Mouse (Mus musculus) megakaryocyte, adult 5-6 weeks (primary cell): Measurements from ENCODE around the gene Pam16. TPM values are rescaled to one million over a fixed set of nuclear protein-coding genes. Genes with fewer than 3 reads are reported as not detected.

Experiments used
- ATAC-seq: 2 replicates; pipeline ENCODE4 v1.8.0; 2016; ENCODE audit warnings: mild to moderate bottlenecking, inconsistent platforms; ENCODE audit not compliant: poor library complexity, severe bottlenecking
- total RNA-seq, 2 experiments: library from RNA; stranded (forward) in 1 of 2; stranded (reverse) in 1 of 2; fragments of 153-499, 151-499 nt in 1 of 2; fragments of 221-1000, 200-1000 nt in 1 of 2; gene quantifications; 2 replicates each; pipeline versions ENCODE4 v1.2.3 to v1.2.4; 2015 to 2017

Gene Pam16
- 30.8 and 42.8 TPM in 2 replicates for total RNA-seq (2015)
- total RNA-seq (2017), result 18.1 and 24.3 TPM in 2 replicates

- peak; percentile 96 for ATAC-seq
These were observed at the start of gene Pam16 for GRCm38 (mm10) chr16:4624481-4625110. Pam16 (minus strand) TSS chr16:4624988.

GRCm38 (mm10) chr16:4674091-4674490 is 49.3 kb upstream of the Pam16 start:
- peak; percentile 87 for ATAC-seq

GRCm38 (mm10) chr16:4670317-4670716 is 45.5 kb upstream of the Pam16 start:
- ATAC-seq, result no peak

DNA sequence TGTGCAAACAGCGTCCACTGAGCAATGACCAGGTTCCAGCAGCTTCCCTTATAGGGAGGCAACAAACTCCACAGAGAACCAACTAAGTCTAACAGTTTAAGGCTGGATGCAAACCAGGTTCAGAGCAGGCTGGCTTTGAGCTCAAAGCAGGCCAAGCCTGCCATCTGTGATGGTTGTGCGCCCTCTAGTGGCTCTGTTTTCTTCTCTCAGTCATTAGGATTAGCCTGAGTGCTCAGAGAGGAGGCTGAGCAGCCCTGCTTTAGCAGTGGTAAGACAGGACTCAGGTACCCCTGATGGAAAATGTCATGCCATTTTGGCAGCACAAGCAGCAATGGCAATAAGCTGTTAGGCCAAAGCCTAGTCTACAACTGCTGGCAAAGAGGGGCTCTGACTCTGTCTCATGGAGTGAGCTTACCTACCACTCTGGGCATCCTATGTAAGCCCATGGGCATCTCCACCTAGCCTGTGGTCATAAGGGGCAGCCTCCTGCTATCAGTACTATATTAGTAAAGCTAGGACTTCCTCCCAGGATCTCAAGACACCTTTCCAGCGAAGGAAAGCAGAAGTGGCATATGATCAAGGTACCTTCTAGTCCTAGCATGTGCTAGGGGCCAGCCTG is 42.5 kb upstream of the Pam16 start:
- peak; percentile 96 for ATAC-seq

GRCm38 (mm10) chr16:4665726-4666125 is 40.9 kb upstream of the Pam16 start:
- ATAC-seq, result no peak

GRCm38 (mm10) chr16:4663806-4664205 is 39.0 kb upstream of the Pam16 start:
- no peak for ATAC-seq

- ATAC-seq, result no peak
These were observed 36.8 kb upstream of the Pam16 start for GRCm38 (mm10) chr16:4661605-4662004.

GRCm38 (mm10) chr16:4659326-4659725 is 34.5 kb upstream of the Pam16 start:
- ATAC-seq, result no peak

DNA sequence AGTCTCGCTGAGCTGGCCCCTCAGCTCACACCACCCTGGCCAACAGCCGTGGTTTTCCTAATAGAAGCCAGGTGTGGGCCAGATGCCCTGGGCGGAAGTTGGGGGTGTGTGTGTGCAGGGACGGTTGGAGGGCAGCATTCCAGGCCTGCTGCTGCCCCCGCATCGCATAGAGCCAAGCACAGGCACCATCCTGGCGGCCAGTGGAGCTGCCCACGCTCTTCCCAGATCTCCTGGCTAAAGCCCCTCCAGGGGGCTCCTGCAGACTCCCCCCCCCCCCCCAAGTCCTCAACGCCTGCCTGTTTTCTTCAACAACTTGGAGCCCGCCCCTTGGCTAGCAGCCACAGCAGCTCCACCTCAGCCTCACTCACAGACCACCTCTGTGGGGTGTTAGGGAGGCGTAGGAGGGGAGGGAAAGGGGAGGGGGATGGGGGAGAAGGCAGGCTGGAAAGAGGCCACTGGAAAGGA is 34.0 kb upstream of the Pam16 start:
- no peak for ATAC-seq

DNA sequence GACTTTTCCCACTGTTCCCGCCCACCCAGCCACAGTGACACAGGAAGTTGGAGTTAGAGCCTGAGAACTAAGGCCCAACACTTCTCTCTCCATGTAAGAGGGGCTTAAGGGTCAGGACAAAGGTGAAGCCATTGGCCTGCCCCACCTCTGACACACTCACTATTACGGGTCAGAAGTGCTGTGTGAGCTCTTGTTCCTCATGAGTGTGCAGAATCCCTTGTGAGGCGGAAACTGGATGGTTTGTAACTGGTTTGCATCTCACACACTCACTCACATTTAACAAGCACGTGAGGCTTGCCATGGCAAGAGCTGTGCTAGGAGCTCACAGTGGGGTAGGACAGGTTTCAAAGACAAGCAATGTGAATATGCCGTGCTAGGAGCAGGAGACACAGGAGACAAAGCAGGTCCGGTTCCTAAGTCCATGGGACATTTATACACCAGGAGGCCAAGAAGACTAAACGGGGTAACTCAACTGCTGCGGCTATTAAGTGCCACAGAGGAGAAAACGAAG is 31.8 kb upstream of the Pam16 start:
- ATAC-seq, result no peak

DNA sequence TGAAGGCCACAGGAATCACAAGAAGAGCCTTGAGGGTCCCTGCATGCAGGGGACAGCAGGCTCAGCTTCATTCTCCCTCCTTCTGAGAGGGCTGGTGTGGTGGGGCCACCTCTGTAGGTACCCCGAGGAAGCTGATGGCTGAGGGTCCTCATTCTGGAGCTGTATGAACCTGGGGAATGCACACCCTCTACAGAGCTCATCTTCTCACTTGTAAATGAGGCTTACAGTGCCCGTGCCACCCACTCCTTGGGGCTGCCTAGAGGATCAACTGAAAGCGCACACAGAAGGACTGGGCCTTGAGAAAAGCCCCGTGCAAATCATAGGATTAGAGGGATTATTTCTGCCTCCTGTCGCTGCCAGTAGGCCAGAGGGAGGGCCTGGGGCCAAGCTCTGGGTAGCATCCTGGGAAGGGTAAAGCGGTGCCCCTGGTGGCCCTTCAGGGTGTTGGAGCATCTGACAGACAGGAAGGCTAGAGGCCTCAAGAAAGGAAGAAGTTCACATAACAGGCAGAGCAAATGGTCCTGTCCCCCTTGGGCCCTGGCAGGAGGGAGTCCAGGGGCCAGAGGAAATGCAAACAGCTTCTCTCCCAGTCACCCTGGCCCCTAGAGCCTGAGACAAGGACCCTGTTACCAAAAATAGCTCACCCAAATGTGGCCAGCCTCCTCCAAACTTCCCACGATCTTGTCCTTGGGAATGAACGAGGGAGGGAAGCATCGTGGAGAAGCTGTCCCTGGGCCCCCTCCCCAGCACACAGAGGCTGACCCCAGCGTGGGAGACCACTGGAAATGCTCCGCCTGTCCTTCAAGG is 31.2 kb upstream of the Pam16 start:
- no peak for ATAC-seq

GRCm38 (mm10) chr16:4655251-4655734 is 30.5 kb upstream of the Pam16 start:
- no peak for ATAC-seq

GRCm38 (mm10) chr16:4654706-4655105 is 29.9 kb upstream of the Pam16 start:
- ATAC-seq, result no peak

- ATAC-seq, result no peak
These were observed 28.1 kb upstream of the Pam16 start for GRCm38 (mm10) chr16:4652707-4653416.

- no peak for ATAC-seq
These were observed 26.8 kb upstream of the Pam16 start for GRCm38 (mm10) chr16:4651624-4652023.

- no peak for ATAC-seq
These were observed 26.3 kb upstream of the Pam16 start for GRCm38 (mm10) chr16:4651081-4651480.

- no peak for ATAC-seq
These were observed 25.4 kb upstream of the Pam16 start for GRCm38 (mm10) chr16:4650161-4650560.

DNA sequence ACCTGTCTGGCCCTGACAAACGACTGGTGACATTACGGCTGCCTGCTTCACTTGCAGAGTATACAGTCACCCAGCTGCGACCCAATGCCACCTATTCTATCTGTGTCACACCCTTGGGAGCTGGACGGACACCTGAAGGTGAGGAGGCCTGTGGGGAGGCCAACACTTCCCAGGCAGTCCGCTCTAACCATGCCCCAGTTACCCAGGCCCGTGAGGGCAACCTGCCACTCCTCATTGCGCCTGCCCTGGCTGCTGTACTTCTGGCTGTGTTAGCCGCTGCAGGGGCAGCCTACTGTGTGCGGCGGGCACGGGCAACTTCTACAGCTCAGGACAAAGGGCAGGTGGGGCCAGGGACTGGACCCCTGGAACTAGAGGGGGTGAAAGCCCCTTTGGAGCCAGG is 24.9 kb upstream of the Pam16 start:
- no peak for ATAC-seq

- no peak for ATAC-seq
These were observed 24.4 kb upstream of the Pam16 start for GRCm38 (mm10) chr16:4649211-4649610.

DNA sequence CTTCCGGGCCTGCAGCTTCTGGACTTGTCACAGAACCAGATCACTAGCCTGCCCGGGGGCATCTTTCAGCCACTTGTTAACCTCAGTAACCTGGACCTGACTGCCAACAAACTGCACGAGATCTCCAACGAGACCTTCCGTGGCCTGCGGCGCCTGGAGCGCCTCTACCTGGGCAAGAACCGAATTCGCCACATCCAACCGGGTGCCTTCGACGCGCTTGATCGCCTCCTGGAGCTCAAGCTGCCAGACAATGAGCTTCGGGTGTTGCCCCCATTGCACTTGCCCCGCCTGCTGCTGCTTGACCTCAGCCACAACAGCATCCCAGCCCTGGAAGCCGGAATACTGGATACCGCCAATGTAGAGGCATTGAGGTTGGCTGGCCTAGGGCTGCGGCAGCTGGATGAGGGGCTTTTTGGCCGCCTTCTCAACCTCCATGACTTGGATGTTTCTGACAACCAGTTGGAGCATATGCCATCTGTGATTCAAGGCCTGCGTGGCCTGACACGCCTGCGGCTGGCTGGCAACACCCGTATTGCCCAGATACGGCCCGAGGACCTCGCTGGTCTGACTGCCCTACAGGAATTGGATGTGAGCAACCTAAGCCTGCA is 23.7 kb upstream of the Pam16 start:
- ATAC-seq, result no peak
